Mouse (Mus musculus) B cell, adult (primary cell): ENCODE measurements around the gene Nek9. TPM values are rescaled to one million over a fixed set of nuclear protein-coding genes. Genes with fewer than 3 reads are reported as not detected.

ENCODE experiments used
- total RNA-seq: library from RNA; stranded (reverse); gene quantifications from 4 replicates; pipeline ENCODE4 v1.2.4, GENCODE M21; 2023; ENCODE audit not compliant: inconsistent age

Nek9 gene
- 63.8 to 68.4 TPM (median 66.8 TPM) in 4 replicates for total RNA-seq

DNA sequence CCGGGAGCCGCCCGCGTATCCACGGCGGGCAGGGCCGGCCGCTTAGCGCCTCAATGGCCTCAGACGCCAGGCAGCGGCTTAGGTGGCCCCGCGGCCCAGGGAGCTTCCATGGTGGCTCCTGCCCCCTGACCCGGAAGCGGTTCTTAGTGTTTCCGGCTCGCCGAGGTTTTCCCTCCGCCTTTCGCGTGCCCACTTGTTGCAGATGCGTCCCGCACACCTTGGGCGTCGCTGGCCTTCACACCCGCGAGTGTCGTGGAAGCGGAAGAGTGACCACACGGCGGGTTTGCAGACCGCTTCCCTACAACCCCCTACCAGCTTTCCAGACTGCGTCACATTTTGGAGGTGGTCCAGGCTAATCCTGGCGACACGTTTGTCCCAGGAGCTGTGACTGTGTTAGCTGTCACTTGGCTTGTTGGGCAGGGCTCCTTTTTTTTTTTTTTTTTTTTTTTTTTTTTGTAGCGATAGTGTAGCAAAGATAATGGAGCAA is at the start of gene Nek9:
Gene Nek9 (minus strand): TSS at position 120 of the 487 bp plus-strand sequence.

GRCm38 (mm10) chr12:85374561-85375272 is 35.6 kb upstream of the Nek9 start, which contains the start of gene Tmed10:
TSS of gene Tmed10 (minus strand) at chr12:85374847.

GRCm38 (mm10) chr12:85288486-85289156 is 50.5 kb downstream of the Nek9 start, which contains the start of gene Zc2hc1c:
TSS of gene Zc2hc1c (plus strand) at chr12:85288591.

GRCm38 (mm10) chr12:85287809-85288485 is 51.2 kb downstream of the Nek9 start, which contains the start of gene Acyp1:
TSS of gene Acyp1 (minus strand) at chr12:85288438.

DNA sequence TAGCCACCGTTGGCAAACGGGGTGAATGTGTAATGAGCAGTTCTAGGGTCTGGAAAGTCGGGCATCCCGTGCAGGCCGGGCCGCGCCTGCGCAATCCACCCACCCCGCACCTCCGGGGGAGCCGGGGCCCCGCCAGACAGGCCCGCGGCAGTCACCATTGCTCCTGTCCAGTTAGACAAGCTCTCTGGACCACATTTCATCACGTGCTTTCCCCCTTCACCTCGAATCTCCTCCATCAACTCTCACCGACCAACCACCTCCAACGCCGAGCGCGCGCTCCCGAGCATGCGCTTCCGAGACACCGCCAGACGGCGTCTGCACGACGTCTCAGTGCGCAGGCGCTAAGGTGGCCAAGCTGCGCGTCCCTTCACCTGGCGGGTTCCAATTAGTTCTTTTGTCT is 68.8 kb downstream of the Nek9 start, which contains the start of gene Mlh3:
Gene Mlh3 (minus strand): TSS at position 281 of the 400 bp plus-strand sequence.

Other genes starting within 250 kb of the Nek9 start
- 2.5 to 4.7 TPM (median 4.3 TPM) in 4 replicates for gene Prox2, start 228.6 kb downstream of the Nek9 start, total RNA-seq
- 224 to 254 TPM (median 245 TPM) in 4 replicates for gene Dlst, start 228.5 kb downstream of the Nek9 start, total RNA-seq
- gene Rps6kl1, start 188.1 kb downstream of the Nek9 start, total RNA-seq: 0.93 to 1.7 TPM (median 1.3 TPM) in 4 replicates
- gene Pgf, start 161.6 kb downstream of the Nek9 start, total RNA-seq: 0.35 to 0.45 TPM in 2 of 4 replicates, not detected in the others
- 104 to 136 TPM (median 109 TPM) in 4 replicates for gene Eif2b2, start 119.9 kb downstream of the Nek9 start, total RNA-seq
- 14.2 to 18.2 TPM (median 15.8 TPM) in 4 replicates for gene Mlh3, start 68.8 kb downstream of the Nek9 start, total RNA-seq
- gene Acyp1, start 50.9 kb downstream of the Nek9 start, total RNA-seq: 14.7 to 19.7 TPM (median 16.7 TPM) in 4 replicates
- gene Zc2hc1c, start 50.8 kb downstream of the Nek9 start, total RNA-seq: 0.18 TPM in 1 of 4 replicates, not detected in the others
- 155 to 165 TPM (median 160 TPM) in 4 replicates for gene Tmed10, start 35.5 kb upstream of the Nek9 start, total RNA-seq
- gene Fos, start 134.5 kb upstream of the Nek9 start, total RNA-seq: 1,794 to 2,495 TPM (median 2,289 TPM) in 4 replicates